Mouse (Mus musculus): ENCODE measurements around the gene Dph6.

Dph6 gene

DNA sequence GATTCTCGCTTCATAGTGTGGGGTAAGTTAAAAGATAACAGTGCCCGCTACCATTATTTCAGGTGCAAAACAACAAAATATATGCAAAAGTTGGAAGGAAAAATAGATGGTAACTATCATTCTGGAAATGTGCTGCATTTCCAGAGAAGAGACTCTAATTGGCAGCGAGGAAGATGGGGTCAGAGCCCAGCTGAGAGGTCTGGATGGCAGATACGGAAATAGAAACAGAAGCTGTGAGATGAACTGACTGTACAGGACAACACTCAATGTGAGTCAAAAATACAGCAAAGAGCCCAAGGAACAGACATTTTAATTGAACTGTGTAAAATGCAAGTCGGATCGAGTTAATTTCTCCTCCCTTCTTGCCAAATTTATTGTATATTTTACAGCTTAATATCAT, 114.3 kb downstream of the Dph6 start:
- DNase-seq (ENCODE audit: low spot score) = no peak

DNA sequence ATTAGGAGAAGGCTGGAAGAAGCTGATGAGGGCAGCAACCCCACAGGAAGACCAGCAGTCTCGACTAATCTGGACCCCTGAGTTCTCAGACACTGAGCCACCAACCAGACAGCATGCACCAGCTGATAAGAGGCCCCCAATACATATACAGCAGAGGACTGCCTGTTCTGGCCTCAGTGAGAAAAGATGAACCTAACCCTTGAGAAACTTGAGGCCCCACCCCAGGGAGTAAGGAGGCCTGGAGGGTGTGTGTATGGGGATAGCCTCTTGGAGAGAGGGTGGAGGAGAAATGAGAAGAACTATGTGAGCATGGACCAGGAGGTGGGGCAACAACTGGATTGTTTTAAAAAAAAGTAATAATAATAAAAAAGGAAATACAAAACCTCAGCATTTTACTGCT, 118.7 kb downstream of the Dph6 start:
- no peak for DNase-seq (ENCODE audit: low spot score)

DNA sequence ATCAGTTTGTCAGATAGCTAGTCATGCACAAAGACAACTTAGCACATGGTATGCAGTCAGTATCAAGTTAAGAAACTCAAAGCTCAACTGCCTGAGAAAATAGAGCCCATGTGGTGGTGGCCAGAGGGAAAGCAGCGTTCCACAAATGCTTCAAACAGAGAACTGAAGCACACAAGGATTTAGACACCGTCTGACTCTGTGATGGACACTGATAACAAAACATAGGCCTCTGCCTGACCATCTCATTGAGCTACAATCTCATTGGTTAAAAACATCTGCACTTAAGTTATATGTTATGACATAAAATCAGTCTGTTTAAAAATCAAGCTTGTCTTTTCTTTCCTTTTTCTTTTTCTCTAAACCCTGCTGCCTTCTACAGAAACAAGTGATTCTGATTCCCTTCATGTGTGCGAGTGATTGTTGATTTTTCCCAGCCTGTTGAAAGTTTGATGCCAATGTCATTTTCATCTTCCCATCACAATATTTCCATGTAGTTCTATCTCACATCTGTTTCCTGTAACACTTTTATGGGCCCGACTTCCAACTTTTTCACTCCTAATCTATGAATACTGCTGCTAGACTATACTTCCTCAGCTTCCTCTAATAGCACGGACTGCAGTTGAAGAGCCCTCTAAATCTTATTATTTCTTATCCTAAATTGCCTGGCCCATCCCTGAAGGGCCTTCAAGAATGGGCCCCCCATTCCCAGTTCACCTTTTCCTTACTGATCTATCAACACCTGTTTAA, 123.6 kb downstream of the Dph6 start:
- DNase-seq (ENCODE audit: low spot score) = no peak

DNA sequence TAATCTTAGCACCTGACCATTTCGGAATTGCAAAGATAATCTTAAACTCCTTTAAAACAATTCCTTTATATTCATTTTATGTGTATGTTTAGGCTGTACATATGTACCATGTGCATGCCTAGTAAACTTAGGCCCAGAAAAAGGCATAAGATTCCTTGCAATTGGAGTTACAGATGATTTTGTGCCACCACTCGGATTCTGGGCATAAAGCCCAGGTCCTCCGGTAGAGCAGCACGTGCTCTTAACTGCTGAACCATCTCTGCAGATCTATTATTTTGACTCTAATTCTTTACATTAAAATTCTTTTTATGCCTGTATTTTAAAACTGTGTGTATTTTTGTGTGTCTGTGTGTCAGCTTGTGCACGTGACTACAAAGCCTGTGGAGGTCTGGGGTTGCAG, 134.3 kb downstream of the Dph6 start:
- DNase-seq (ENCODE audit: low spot score) = no peak

DNA sequence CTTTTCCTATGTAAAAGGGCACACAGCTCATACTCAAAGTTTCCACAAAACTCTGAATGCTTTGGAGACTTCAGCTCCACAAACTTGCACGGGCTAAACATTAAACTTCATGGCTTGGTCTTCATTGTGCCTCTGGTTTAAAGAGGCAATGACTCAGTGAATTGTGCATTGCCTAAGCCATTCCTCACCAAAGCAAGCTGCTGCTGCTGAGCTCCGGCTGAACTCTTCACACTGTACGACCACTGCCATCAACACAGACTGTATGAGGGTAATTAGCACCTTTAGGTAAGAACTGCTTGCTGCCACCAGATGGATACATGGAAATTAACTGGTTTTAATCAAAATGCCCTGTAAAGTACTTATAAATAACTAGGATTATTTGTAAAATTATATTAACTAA, 134.9 kb downstream of the Dph6 start:
- DNase-seq (ENCODE audit: low spot score) = no peak

DNA sequence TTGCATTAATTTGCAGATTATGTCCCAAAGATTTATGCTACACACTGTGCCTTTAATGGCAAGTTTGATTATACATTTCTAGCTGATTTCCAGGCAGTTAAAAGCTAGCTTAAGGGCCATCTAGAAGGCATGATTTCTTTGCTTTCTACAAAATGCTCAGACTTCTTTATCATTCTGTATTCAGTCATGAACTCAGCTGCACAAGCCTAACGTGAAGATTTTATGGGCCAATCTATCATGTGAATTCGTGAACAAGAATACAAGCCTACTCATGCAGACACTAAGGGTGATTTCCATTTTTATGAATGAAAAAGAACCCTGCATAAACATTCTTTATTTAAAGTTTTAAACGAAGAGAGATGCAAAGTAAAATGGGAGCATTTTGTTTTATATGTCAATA, 162.4 kb downstream of the Dph6 start:
- DNase-seq (ENCODE audit: low spot score) = no peak

DNA sequence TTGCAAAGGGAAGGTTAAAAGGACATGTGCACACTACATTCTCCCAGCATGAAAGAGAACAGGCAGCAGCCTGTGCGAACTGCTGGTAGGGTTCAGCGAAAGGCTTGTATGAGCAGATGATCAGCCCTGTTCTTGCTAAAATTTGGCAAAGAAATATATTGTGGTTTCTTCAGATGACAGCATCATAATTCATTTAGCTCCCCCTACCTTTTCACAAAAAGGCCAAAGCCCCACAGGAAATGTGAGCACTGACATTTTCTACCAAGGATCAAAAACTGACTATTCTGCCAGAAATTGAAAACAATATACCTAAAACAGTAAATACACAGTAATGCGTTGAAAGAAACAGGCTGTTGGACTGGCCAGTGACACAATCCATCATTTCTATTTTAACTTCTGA, 162.9 kb downstream of the Dph6 start:
- no peak for DNase-seq (ENCODE audit: low spot score)

DNA sequence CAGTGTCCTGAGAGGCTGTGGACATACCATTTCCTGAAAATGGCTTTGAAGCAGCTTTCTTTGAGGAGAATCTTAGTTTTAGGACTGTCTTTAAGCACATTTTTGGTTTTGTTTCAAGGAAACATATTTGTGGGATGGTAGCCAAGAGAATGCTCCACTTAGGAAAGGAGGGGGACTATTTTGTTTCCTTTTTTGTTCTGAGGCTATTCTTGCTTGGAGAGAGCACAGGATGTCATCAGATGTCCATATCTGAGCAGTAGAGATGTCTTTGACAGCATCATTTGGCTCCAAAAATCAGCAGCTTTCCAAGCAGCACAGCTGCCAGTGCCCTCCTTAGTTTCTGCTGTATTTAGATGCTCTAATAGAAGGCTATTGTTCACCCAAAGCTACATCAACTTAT, 167.8 kb downstream of the Dph6 start:
- no peak for DNase-seq (ENCODE audit: low spot score)

All from spleen, adult 12 weeks (tissue).